Mouse (Mus musculus): Measurements from ENCODE around the gene Ankib1. TPM values are rescaled to one million over a fixed set of nuclear protein-coding genes. Genes with fewer than 3 reads are reported as not detected.

The Ankib1 gene
- total RNA-seq, 2 experiments from 2014 or later = 87.9 to 89.0 TPM

DNA sequence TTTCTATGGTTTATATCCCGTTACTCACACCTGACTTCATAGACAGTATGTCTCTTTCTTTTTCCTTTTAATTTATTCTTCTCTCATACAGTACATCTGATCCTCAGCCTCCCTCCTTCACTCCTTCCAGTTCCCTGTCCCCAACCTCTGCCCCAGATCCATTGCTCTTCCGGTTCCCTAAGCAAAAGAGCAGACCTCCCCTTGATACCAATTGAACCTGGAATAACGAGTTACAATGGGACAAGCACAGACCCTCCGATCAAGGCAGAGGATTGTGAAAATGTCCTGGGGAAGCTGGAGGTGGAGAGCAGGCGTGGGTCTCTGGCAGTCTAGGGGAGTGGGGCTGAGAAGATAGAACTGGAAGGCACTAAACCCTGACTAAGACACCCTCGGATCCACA, 151.8 kb downstream of the Ankib1 start, which contains the start of gene Tmbim7:
TSS of gene Tmbim7 (plus strand) at position 301 of the 400 bp plus-strand sequence.
- DNase-seq (ENCODE audit: low spot score in 2 of 2) = no peak
- intact Hi-C loops (cut with DNase I) = no loop called here

DNA sequence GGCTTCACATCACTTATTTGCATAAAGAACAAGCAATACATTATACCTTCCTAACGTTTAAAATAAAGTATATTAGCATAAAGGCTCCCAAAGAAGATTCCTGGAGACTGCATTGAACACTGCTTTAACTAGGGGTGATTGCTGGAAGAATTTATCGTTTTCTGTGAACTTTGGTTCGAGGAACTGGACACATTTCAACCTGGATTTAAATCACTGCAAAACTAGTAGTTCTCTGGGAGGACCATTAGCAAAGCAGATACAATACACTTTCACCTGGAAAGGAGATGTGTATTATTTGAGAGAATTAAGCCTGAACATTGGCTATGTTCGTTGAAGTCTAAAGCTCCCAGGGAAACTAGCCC, 153.9 kb downstream of the Ankib1 start:
- no peak for DNase-seq (ENCODE audit: low spot score in 2 of 2)
- intact Hi-C loops (cut with DNase I) = loop anchor here (5.0 kb wide), 1 partner anchor 243 kb away; the partner anchor contains the start of gene Mterf1a

DNA sequence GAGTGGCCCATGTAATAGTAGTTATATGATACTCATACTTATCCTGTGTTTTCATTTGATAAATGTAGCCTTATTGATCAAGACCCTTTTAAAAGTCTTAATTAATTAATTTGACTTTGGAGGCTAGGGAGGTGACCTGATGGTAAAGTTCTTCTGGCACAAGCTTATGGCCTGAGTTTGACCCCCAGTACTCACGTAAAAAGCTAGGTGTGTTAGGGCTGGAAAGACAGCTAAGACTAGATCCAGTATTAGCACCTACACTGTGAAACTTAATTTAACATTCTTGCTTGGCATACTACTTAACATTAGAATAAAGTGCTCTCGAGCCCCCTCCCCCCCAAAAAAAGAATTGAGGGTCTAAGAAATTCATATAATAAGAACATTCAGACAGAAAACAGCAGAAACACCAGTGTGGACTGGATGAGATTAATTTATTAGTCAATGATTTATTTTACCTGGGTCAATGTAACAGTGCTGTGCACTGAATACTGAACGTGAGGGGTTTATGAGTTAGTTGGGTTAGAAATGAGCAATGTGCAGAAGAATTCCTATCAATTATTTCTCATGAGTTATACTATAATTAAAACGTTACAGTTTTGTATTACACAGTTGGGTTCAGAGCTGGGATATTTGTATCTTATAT, 154.4 kb downstream of the Ankib1 start:
- intact Hi-C loops (cut with DNase I) = loop anchor here (5.0 kb wide), 1 partner anchor 244 kb away; the partner anchor contains the start of gene Mterf1a
- DNase-seq (ENCODE audit: low spot score in 2 of 2) = no peak

DNA sequence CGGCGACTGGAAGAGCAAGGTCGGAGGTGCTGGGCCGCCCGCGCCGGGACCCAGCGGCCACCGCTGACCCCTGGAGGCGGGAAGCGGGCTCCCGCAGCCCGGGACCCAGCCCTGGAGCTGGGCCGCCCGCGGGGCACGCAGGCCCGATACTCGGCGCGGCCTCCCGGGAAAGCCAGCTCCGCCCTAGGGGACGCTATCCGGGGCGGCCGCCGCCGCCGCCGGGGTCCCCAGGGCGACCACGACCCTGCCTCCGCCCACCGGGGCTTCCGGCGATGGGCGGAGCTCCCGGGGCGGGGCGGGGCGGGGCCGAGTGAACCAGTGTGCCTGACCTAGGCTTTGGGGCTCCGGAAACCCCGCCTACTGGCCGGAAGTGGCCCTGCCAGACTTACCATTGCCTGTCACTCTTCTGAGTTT, 155.0 kb downstream of the Ankib1 start:
- intact Hi-C loops (cut with DNase I) = loop anchor here (2.0 to 5.0 kb wide), 2 partner anchors 155 to 245 kb away; partner anchors contain the start of genes Ankib1, Krit1 and Mterf1a
- peak; percentile 76 to 89 for DNase-seq (ENCODE audit: low spot score in 2 of 2)

DNA sequence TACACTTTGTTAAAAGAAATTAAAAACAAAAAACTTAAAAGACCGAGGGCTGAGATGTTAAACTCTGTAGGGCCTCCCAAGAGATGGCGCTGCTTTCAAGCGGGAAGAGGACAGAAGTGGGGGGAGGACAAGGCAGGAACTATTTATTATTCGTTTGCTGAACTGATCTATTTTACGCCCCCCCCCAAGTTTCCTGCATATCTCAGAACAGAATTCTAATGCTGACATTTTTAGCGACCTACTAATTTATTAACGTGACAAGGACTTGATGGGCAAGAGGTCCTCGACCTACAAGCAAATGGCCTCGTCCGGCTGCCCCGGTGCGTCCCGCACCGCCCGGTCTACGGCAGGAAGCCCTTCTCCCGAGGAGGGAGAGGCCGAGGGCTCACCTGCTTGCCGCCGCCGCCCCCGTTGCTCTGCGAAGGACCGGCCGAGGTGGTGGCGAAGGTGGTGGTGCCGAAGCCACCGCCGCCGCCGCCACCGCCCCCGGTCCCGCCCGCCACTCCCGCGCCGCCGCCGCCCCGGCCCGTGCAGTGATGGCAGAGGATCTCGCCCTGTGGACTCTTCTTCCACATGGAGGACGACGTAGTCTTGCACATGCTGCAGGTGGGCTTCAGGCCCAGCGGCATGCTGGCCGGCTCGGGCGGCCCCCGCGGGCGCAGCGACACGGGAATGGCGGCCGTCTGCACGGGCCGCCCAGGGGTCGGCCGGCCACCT, 155.6 kb downstream of the Ankib1 start:
- intact Hi-C loops (cut with DNase I) = loop anchor here (2.0 to 5.0 kb wide), 2 partner anchors 156 to 245 kb away; partner anchors contain the start of genes Ankib1, Krit1 and Mterf1a
- DNase-seq (ENCODE audit: low spot score in 2 of 2) = peak; percentile 49 to 66

DNA sequence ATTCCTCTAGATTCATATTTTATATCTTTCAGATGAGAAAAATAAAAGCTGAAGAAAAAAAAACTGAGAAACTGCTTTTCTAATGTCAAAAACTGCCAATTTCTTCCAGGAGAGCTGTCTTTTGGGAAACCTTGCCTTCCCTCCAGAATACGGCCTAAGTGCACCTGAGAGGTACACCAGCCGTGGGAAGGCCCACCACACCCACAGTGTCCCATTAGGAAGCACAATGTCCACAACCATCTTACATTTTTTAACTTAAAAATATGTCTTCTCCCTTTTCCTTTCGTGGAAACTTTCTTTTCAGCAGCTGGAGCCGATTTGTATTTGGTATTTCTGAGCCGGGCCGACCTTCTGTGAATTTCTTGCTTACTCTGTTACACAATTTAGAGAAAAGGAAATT, 156.2 kb downstream of the Ankib1 start:
- intact Hi-C loops (cut with DNase I) = loop anchor here (2.0 to 5.0 kb wide), 2 partner anchors 156 to 246 kb away; partner anchors contain the start of genes Ankib1, Krit1 and Mterf1a
- no peak for DNase-seq (ENCODE audit: low spot score in 2 of 2)

DNA sequence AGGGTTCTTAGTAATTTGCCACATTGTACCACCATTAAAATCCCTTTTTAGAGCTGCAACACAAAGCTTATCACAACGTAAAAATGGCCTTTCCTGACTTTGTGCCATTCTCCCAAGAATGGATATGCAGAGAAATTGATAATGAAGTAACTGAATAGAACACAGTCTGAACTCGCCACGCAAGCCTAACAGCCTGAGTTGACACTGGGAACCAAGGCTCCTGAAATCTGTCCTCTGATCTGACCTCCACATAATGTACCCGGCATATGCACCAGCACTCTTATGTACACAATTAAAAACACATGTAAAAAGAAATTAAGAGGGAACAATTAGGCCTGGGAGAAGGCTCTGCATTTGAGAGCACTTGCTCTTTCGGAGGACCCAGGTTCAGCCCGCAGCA, 157.4 kb downstream of the Ankib1 start:
- DNase-seq (ENCODE audit: low spot score in 2 of 2) = no peak
- intact Hi-C loops (cut with DNase I) = loop anchor here (5.0 kb wide), 1 partner anchor 247 kb away; the partner anchor contains the start of gene Mterf1a

DNA sequence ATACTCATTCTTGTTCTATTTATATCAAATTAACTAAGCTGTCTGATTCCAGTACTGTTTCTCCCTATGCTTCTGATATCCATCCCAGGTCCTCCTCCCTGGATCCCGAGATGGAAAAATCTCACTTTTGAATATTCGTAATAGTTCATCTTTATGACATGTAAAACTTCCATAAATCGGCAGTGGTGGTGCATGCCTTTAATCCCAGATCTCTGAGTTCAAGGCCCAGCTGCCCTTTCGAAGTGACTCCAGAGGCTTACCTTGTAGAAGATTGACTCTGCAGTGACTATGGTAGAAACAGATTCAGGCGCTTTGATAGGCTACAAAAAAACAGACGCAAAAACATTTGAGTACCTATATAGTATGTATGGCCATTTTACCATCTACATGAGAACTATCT, 158.1 kb downstream of the Ankib1 start:
- DNase-seq (ENCODE audit: low spot score in 2 of 2) = no peak
- intact Hi-C loops (cut with DNase I) = loop anchor here (5.0 kb wide), 1 partner anchor 248 kb away; the partner anchor contains the start of gene Mterf1a

Small RNAs within 50 kb of the gene (microRNA-seq; reads per million reads assigned to microRNA genes)
- gene Gm22926 (0 reads per million in 2 experiments), gene Gm26238 (0 to 0.25 reads per million in 2 experiments)

Other genes with a start within 250 kb of the Ankib1 start
- gene 1700109H08Rik, start 231.4 kb downstream of the Ankib1 start, total RNA-seq (2021) = 1 to 10 TPM; 3.3 to 3.9 TPM
- gene Pex1, start 206.9 kb downstream of the Ankib1 start, total RNA-seq (2021) = 10 to 100 TPM; 25.2 to 30.3 TPM
- gene Rbm48, start 206.3 kb downstream of the Ankib1 start, total RNA-seq (2021) = 10 to 100 TPM; 12.1 to 13.6 TPM
- gene Tmbim7, start 151.7 kb downstream of the Ankib1 start, total RNA-seq (2021) = not detected
- gene Gatad1, start 145.7 kb downstream of the Ankib1 start, total RNA-seq (2021) = 100 to 1,000 TPM; 114 to 126 TPM
- gene Krit1, start 259 bp upstream of the Ankib1 start, total RNA-seq (2021) = 10 to 100 TPM; 52.1 to 61.9 TPM
- under 1 TPM in 1 of 2 experiments, not detected in 1; 0.14 TPM for gene Lrrd1, start 42.2 kb upstream of the Ankib1 start, total RNA-seq (2021)
- 1 to 10 TPM; 8.4 to 9.1 TPM for gene Mterf1a, start 91.0 kb upstream of the Ankib1 start, total RNA-seq (2021)
- 100 to 1,000 TPM in 1 of 2 experiments, 10 to 100 TPM in 1; 74.1 to 102 TPM for gene Akap9, start 125.1 kb upstream of the Ankib1 start, total RNA-seq (2021)

All from left cerebral cortex, postnatal 25 days (tissue).